Mouse (Mus musculus) cortical plate, adult 2 months (tissue): ENCODE measurements around the gene Gm884.

Experiments
- CTCF ChIP-seq: fragments of 200-500 bp; IDR thresholded peaks from 2 replicates; pipeline ENCODE4 v1.5.1; 2011; ENCODE audit warnings: mild to moderate bottlenecking, control low read depth, low read length; ENCODE audit not compliant: insufficient read depth; ENCODE audit errors: extremely low read depth
- POLR2A ChIP-seq: fragments of 200-500 bp; IDR thresholded peaks from 2 replicates; pipeline ENCODE4 v1.6.1; 2011; ENCODE audit warnings: mild to moderate bottlenecking, low read length, control low read depth; ENCODE audit not compliant: insufficient read depth; ENCODE audit errors: extremely low read depth

DNA sequence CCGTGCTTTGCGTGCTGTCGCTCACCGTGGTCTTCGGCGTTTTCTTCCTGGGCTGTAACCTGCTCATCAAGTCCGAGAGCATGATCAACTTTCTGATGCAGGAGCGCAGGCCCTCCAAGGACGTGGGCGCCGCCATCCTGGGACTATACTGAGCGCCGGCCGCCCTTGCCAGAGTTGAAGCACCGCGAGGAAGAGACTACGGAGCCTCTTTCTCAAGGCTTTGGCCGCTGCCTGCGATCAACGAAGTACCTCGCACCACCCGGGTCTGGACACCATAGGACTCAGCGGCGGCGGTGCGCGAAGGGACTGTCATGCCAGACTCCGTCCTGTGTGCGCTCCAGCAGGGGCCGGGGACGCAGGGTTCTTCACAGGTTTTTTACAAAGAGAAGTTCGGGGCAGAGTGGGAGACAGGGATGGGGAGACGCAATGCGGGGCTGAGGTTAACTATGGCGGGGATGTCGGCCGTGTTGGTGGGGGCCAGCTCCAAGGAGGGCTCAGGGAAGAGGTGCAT lies 29.1 kb upstream of the Gm884 start:
- TF ChIP-seq POLR2A (peak; percentile 43; the same call in 1 of the 2 replicates), CTCF (no peak)
